Mouse (Mus musculus): ENCODE results near the gene Sfmbt1. TPM values are rescaled to one million over a fixed set of nuclear protein-coding genes. Genes with fewer than 3 reads are reported as not detected.

Gene Sfmbt1
- polyA plus RNA-seq, 1 experiment from 2014 or later: 17.4 TPM

GRCm38 (mm10) chr14:30855316-30855715 lies 140.7 kb downstream of the Sfmbt1 start:
- no peak overlapping the region for H3K4me2 ChIP-seq (ENCODE audit: low read length)
- H3K9ac ChIP-seq (ENCODE audit: low read depth, low read length): no peak overlapping the region
- H3K27ac ChIP-seq (ENCODE audit: low read length): no peak overlapping the region
- H3K4me3 ChIP-seq (ENCODE audit: low read depth, low read length): no peak overlapping the region
- WGBS: 98% methylated on average over 3 of the region's 3 CpGs
- ATAC-seq: no peak
- H3K27me3 ChIP-seq (ENCODE audit: control insufficient read depth, insufficient read depth, low read depth, low read length): no peaks in the 10 kb centered on the region
- no peaks in the 10 kb centered on the region for H3K9me3 ChIP-seq (replicated peaks; ENCODE audit: control insufficient read depth, low read length, poor library complexity, severe bottlenecking)
- no peaks in the 10 kb centered on the region for H3K36me3 ChIP-seq (ENCODE audit: control insufficient read depth, insufficient read depth, low read length)
- H3K4me1 ChIP-seq (ENCODE audit: control insufficient read depth, insufficient read depth, low read length): no peaks in the 10 kb centered on the region

GRCm38 (mm10) chr14:30856885-30857507 lies 142.3 kb downstream of the Sfmbt1 start:
- WGBS: 90% methylated on average over 10 of the region's 10 CpGs

GRCm38 (mm10) chr14:30857990-30858389 lies 143.3 kb downstream of the Sfmbt1 start:
- Histone ChIP-seq H3K27ac (ENCODE audit: low read length) (no peak overlapping the region), H3K4me2 (ENCODE audit: low read length) (no peak overlapping the region), H3K4me1 (ENCODE audit: control insufficient read depth, insufficient read depth, low read length) (no peaks in the 10 kb centered on the region), H3K4me3 (ENCODE audit: low read depth, low read length) (no peak overlapping the region), H3K36me3 (ENCODE audit: control insufficient read depth, insufficient read depth, low read length) (no peaks in the 10 kb centered on the region), H3K9me3 (replicated peaks; ENCODE audit: control insufficient read depth, low read length, poor library complexity, severe bottlenecking) (no peaks in the 10 kb centered on the region), H3K27me3 (ENCODE audit: control insufficient read depth, insufficient read depth, low read depth, low read length) (no peaks in the 10 kb centered on the region), H3K9ac (ENCODE audit: low read depth, low read length) (no peak overlapping the region)
- WGBS: 84% methylated on average over 4 of the region's 4 CpGs
- no peak for ATAC-seq

More at GRCm38 (mm10) chr14:30856885-30857507, 142.3 kb downstream of the Sfmbt1 start:
- H3K36me3 ChIP-seq (ENCODE audit: control insufficient read depth, insufficient read depth, low read length): no peaks in the 10 kb centered on the region
- no peak for ATAC-seq
- H3K27ac ChIP-seq (ENCODE audit: low read length): no peak overlapping the region
- H3K9ac ChIP-seq (ENCODE audit: low read depth, low read length): no peak overlapping the region
- H3K4me2 ChIP-seq (ENCODE audit: low read length): no peak overlapping the region
- no peak overlapping the region for H3K4me3 ChIP-seq (ENCODE audit: low read depth, low read length)
- no peaks in the 10 kb centered on the region for H3K27me3 ChIP-seq (ENCODE audit: control insufficient read depth, insufficient read depth, low read depth, low read length)
- H3K9me3 ChIP-seq (replicated peaks; ENCODE audit: control insufficient read depth, low read length, poor library complexity, severe bottlenecking): no peaks in the 10 kb centered on the region
- H3K4me1 ChIP-seq (ENCODE audit: control insufficient read depth, insufficient read depth, low read length): no peaks in the 10 kb centered on the region

- H3K27me3 ChIP-seq (ENCODE audit: control insufficient read depth, insufficient read depth, low read depth, low read length): no peaks in the 10 kb centered on the region
- no peak overlapping the region for H3K27ac ChIP-seq (ENCODE audit: low read length)
- no peaks in the 10 kb centered on the region for H3K9me3 ChIP-seq (replicated peaks; ENCODE audit: control insufficient read depth, low read length, poor library complexity, severe bottlenecking)
- H3K4me1 ChIP-seq (ENCODE audit: control insufficient read depth, insufficient read depth, low read length): no peaks in the 10 kb centered on the region
- no peak for ATAC-seq
- H3K4me3 ChIP-seq (ENCODE audit: low read depth, low read length): no peak overlapping the region
- WGBS: 77% methylated on average over 16 of the region's 16 CpGs
- no peak overlapping the region for H3K9ac ChIP-seq (ENCODE audit: low read depth, low read length)
- peaks cover 10% of the 10 kb centered on the region for H3K36me3 ChIP-seq (ENCODE audit: control insufficient read depth, insufficient read depth, low read length)
- H3K4me2 ChIP-seq (ENCODE audit: low read length): no peak overlapping the region
Observed at GRCm38 (mm10) chr14:30861421-30862125, 146.9 kb downstream of the Sfmbt1 start.

GRCm38 (mm10) chr14:30862368-30862767 lies 147.7 kb downstream of the Sfmbt1 start:
- Histone ChIP-seq H3K4me1 (ENCODE audit: control insufficient read depth, insufficient read depth, low read length) (no peaks in the 10 kb centered on the region), H3K9ac (ENCODE audit: low read depth, low read length) (no peak overlapping the region), H3K27ac (ENCODE audit: low read length) (no peak overlapping the region), H3K36me3 (ENCODE audit: control insufficient read depth, insufficient read depth, low read length) (peaks cover 10% of the 10 kb centered on the region), H3K4me3 (ENCODE audit: low read depth, low read length) (no peak overlapping the region), H3K4me2 (ENCODE audit: low read length) (no peak overlapping the region), H3K9me3 (replicated peaks; ENCODE audit: control insufficient read depth, low read length, poor library complexity, severe bottlenecking) (no peaks in the 10 kb centered on the region), H3K27me3 (ENCODE audit: control insufficient read depth, insufficient read depth, low read depth, low read length) (no peaks in the 10 kb centered on the region)
- WGBS: 92% methylated on average over 9 of the region's 9 CpGs
- ATAC-seq: no peak

- H3K4me1 ChIP-seq (ENCODE audit: control insufficient read depth, insufficient read depth, low read length): no peaks in the 10 kb centered on the region
- no peak overlapping the region for H3K27ac ChIP-seq (ENCODE audit: low read length)
- H3K36me3 ChIP-seq (ENCODE audit: control insufficient read depth, insufficient read depth, low read length): peaks cover 10% of the 10 kb centered on the region
- no peaks in the 10 kb centered on the region for H3K9me3 ChIP-seq (replicated peaks; ENCODE audit: control insufficient read depth, low read length, poor library complexity, severe bottlenecking)
- H3K9ac ChIP-seq (ENCODE audit: low read depth, low read length): no peak overlapping the region
- no peak overlapping the region for H3K4me3 ChIP-seq (ENCODE audit: low read depth, low read length)
- no peaks in the 10 kb centered on the region for H3K27me3 ChIP-seq (ENCODE audit: control insufficient read depth, insufficient read depth, low read depth, low read length)
- 64% methylated on average over 3 of the region's 3 CpGs for WGBS
- H3K4me2 ChIP-seq (ENCODE audit: low read length): no peak overlapping the region
- ATAC-seq: no peak
Observed at GRCm38 (mm10) chr14:30865311-30865710, 150.7 kb downstream of the Sfmbt1 start.

GRCm38 (mm10) chr14:30867042-30867441 lies 152.4 kb downstream of the Sfmbt1 start:
- no peak; the same call in 1 of the 2 replicates for ATAC-seq
- H3K9me3 ChIP-seq (replicated peaks; ENCODE audit: control insufficient read depth, low read length, poor library complexity, severe bottlenecking): no peaks in the 10 kb centered on the region
- no peaks in the 10 kb centered on the region for H3K4me1 ChIP-seq (ENCODE audit: control insufficient read depth, insufficient read depth, low read length)
- H3K27me3 ChIP-seq (ENCODE audit: control insufficient read depth, insufficient read depth, low read depth, low read length): no peaks in the 10 kb centered on the region
- 23% methylated on average over 5 of the region's 5 CpGs for WGBS
- H3K36me3 ChIP-seq (ENCODE audit: control insufficient read depth, insufficient read depth, low read length): peaks cover 10% of the 10 kb centered on the region
- no peak overlapping the region for H3K27ac ChIP-seq (ENCODE audit: low read length)
- H3K9ac ChIP-seq (ENCODE audit: low read depth, low read length): no peak overlapping the region
- no peak overlapping the region for H3K4me3 ChIP-seq (ENCODE audit: low read depth, low read length)
- no peak overlapping the region for H3K4me2 ChIP-seq (ENCODE audit: low read length)

- H3K4me1 ChIP-seq (ENCODE audit: control insufficient read depth, insufficient read depth, low read length): no peaks in the 10 kb centered on the region
- no peak overlapping the region for H3K4me2 ChIP-seq (ENCODE audit: low read length)
- H3K27ac ChIP-seq (ENCODE audit: low read length): no peak overlapping the region
- peaks cover 13% of the 10 kb centered on the region for H3K36me3 ChIP-seq (ENCODE audit: control insufficient read depth, insufficient read depth, low read length)
- H3K9me3 ChIP-seq (replicated peaks; ENCODE audit: control insufficient read depth, low read length, poor library complexity, severe bottlenecking): no peaks in the 10 kb centered on the region
- no peak for ATAC-seq
- H3K27me3 ChIP-seq (ENCODE audit: control insufficient read depth, insufficient read depth, low read depth, low read length): no peaks in the 10 kb centered on the region
- no peak overlapping the region for H3K9ac ChIP-seq (ENCODE audit: low read depth, low read length)
- WGBS: 93% methylated on average over 10 of the region's 10 CpGs
- no peak overlapping the region for H3K4me3 ChIP-seq (ENCODE audit: low read depth, low read length)
Observed at GRCm38 (mm10) chr14:30868826-30869225, 154.2 kb downstream of the Sfmbt1 start.

GRCm38 (mm10) chr14:30869391-30869801 lies 154.7 kb downstream of the Sfmbt1 start:
- ATAC-seq: no peak
- H3K4me1 ChIP-seq (ENCODE audit: control insufficient read depth, insufficient read depth, low read length): no peaks in the 10 kb centered on the region
- 88% methylated on average over 8 of the region's 8 CpGs for WGBS

More at GRCm38 (mm10) chr14:30869391-30869801, 154.7 kb downstream of the Sfmbt1 start:
- Histone ChIP-seq H3K36me3 (ENCODE audit: control insufficient read depth, insufficient read depth, low read length) (peaks cover 15% of the 10 kb centered on the region), H3K9me3 (replicated peaks; ENCODE audit: control insufficient read depth, low read length, poor library complexity, severe bottlenecking) (no peaks in the 10 kb centered on the region), H3K4me2 (ENCODE audit: low read length) (no peak overlapping the region), H3K27me3 (ENCODE audit: control insufficient read depth, insufficient read depth, low read depth, low read length) (no peaks in the 10 kb centered on the region), H3K27ac (ENCODE audit: low read length) (no peak overlapping the region), H3K4me3 (ENCODE audit: low read depth, low read length) (no peak overlapping the region), H3K9ac (ENCODE audit: low read depth, low read length) (no peak overlapping the region)

Measured in midbrain, embryonic 16.5 days (tissue).